Mouse (Mus musculus): ENCODE measurements at regions not wholly inside any gene's neighbourhood (a gene's known extent, or its start where the extent isn't known, plus 50 kb on each side); places are given as distances from the start of the nearest gene placed in this dataset.
"Not testable (repeated sequence)": the region's sequence is repeated elsewhere in the genome, so short reads cannot be mapped to it uniquely, and the experiment has no call there.

GRCm38 (mm10) chr4:146263038-146263685 lies 106.5 kb downstream of the Zfp600 start:
- peak; percentile 19 for DNase-seq

GRCm38 (mm10) chr4:146263790-146264189 lies 107.2 kb downstream of the Zfp600 start:
- DNase-seq, result not testable (repeated sequence)

GRCm38 (mm10) chr4:146270119-146270747 lies 113.6 kb downstream of the Zfp600 start:
- not testable (repeated sequence) for DNase-seq
